Mouse (Mus musculus): ENCODE data around the gene Exosc9.
"Not testable (repeated sequence)": the region's sequence is repeated elsewhere in the genome, so short reads cannot be mapped to it uniquely, and the experiment has no call there.

The Exosc9 gene

GRCm38 (mm10) chr3:36551851-36552384 lies 488 bp upstream of the Exosc9 start:
- DNase-seq (ENCODE audit: low read depth, low spot score), result no peak

GRCm38 (mm10) chr3:36557601-36558000 lies 5.2 kb downstream of the Exosc9 start:
- DNase-seq (ENCODE audit: low read depth, low spot score), result no peak

GRCm38 (mm10) chr3:36559606-36560005 lies 7.2 kb downstream of the Exosc9 start:
- DNase-seq (ENCODE audit: low read depth, low spot score), result no peak

- no peak for DNase-seq (ENCODE audit: low read depth, low spot score)
Measured at GRCm38 (mm10) chr3:36563666-36564065, 11.3 kb downstream of the Exosc9 start.

- DNase-seq (ENCODE audit: low read depth, low spot score), result no peak
Measured at GRCm38 (mm10) chr3:36569836-36570235, 17.4 kb downstream of the Exosc9 start.

GRCm38 (mm10) chr3:36571361-36571826 lies 19.0 kb downstream of the Exosc9 start:
- no peak for DNase-seq (ENCODE audit: low read depth, low spot score)

- DNase-seq (ENCODE audit: low read depth, low spot score), result peak; percentile 95
Measured at GRCm38 (mm10) chr3:36571827-36572378, 19.5 kb downstream of the Exosc9 start, which contains the start of gene Ccna2. Gene Ccna2, minus strand, starts transcription at chr3:36572150.

- DNase-seq (ENCODE audit: low read depth, low spot score), result no peak
Measured at GRCm38 (mm10) chr3:36598811-36599210, 46.4 kb downstream of the Exosc9 start.

- not testable (repeated sequence) for DNase-seq (ENCODE audit: low read depth, low spot score)
Measured at GRCm38 (mm10) chr3:36599773-36600172, 47.4 kb downstream of the Exosc9 start.

GRCm38 (mm10) chr3:36605894-36606783 lies 53.7 kb downstream of the Exosc9 start:
- no peak for DNase-seq (ENCODE audit: low read depth, low spot score)

- no peak for DNase-seq (ENCODE audit: low read depth, low spot score)
Measured at GRCm38 (mm10) chr3:36612687-36613086, 60.3 kb downstream of the Exosc9 start.

- DNase-seq (ENCODE audit: low read depth, low spot score), result peak; percentile 86
Measured at GRCm38 (mm10) chr3:36613202-36613907, 60.9 kb downstream of the Exosc9 start, which contains the start of gene Bbs7. Gene Bbs7, minus strand, starts transcription at chr3:36613477.

- no peak for DNase-seq (ENCODE audit: low read depth, low spot score)
Measured at GRCm38 (mm10) chr3:36613908-36614255, 61.5 kb downstream of the Exosc9 start.
